Comparison of ENCODE assay signal across 17 mouse cellular contexts in the genomic region with DNA sequence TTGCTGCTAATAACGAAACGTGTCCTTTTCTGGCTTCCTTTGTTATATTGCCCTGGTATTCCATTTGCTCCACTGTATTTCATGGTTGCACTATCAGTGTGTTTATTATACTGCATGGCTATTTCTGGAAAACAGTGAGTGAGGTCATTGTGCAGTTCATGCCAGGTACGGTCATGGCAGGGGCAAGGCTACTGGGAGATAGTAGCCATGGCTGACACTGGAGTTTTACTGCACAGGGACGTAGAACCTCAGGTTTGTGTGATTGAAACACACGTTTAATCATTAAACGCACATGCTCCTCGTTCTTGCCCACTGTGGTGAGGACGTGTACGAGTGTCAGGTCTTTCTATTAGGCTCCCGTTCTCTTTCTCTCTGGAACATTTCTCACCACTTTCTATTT.
DNase-seq lines count a peak whose midpoint lies in the region; ATAC-seq and TF ChIP-seq lines count a peak whose summit lies in the region.
"Had no signal": no experiment of that assay in that cellular context is flagged by ENCODE, and none has a peak within 500 bp of the region (broad histone marks: within the 10 kb centered on the region; RNA-seq: fewer than 3 reads in every experiment).

No protein-coding gene starts in this region.

- no peak for TF ChIP-seq CTCF in stomach, postnatal 0 days (IDR thresholded peaks at IDR 0.05; ENCODE audit: low read depth)
- TF ChIP-seq CTCF in left cerebral cortex, adult 2 months (IDR thresholded peaks at IDR 0.05): no peak

- H3K27ac ChIP-seq in midbrain, embryonic 13.5 days: 0 out of 2 replicates have a peak overlapping the region, but pooled peaks have one; percentile 36
- H3K27ac ChIP-seq in midbrain, embryonic 15.5 days: no peak overlapping the region
- H3K27ac ChIP-seq in stomach, postnatal 0 days (replicated peaks): no peak overlapping the region
- H3K27ac ChIP-seq in left cerebral cortex, adult 2 months: no peak overlapping the region
- H3K27ac ChIP-seq: embryonic facial prominence, embryonic 15.5 days; hindbrain, embryonic 10.5 days; limb, embryonic 15.5 days; neural tube, embryonic 12.5 days had no signal

- 0 out of 2 replicates have a peak, but pooled peaks cover 3% of the 10 kb centered on the region for H3K36me3 ChIP-seq in midbrain, embryonic 13.5 days
- no peaks in the 10 kb centered on the region for H3K36me3 ChIP-seq in midbrain, embryonic 15.5 days (replicated peaks)
- H3K36me3 ChIP-seq in stomach, postnatal 0 days (ENCODE audit: control insufficient read depth, insufficient read depth, low read length): no peaks in the 10 kb centered on the region
- H3K36me3 ChIP-seq: embryonic facial prominence, embryonic 15.5 days; limb, embryonic 15.5 days had no signal

- H3K27me3 ChIP-seq in midbrain, embryonic 13.5 days: peaks cover 11% of the 10 kb centered on the region
- no peaks in the 10 kb centered on the region for H3K27me3 ChIP-seq in midbrain, embryonic 15.5 days (replicated peaks)
- H3K27me3 ChIP-seq in stomach, postnatal 0 days (ENCODE audit: control insufficient read depth, insufficient read depth, low read length): no peaks in the 10 kb centered on the region
- H3K27me3 ChIP-seq: embryonic facial prominence, embryonic 15.5 days; limb, embryonic 15.5 days; neural tube, embryonic 12.5 days had no signal

- no peak overlapping the region for H3K9ac ChIP-seq in midbrain, embryonic 13.5 days (replicated peaks)
- no peak overlapping the region for H3K9ac ChIP-seq in midbrain, embryonic 15.5 days
- no peak overlapping the region for H3K9ac ChIP-seq in stomach, postnatal 0 days (ENCODE audit: low read length)
- H3K9ac ChIP-seq: embryonic facial prominence, embryonic 15.5 days; limb, embryonic 15.5 days; neural tube, embryonic 12.5 days had no signal

- no peak for TF ChIP-seq EP300 in stomach, postnatal 0 days (optimal IDR thresholded peaks at IDR 0.05)

- peaks cover 2% of the 10 kb centered on the region; the same call in 1 of the 2 replicates for H3K9me3 ChIP-seq in midbrain, embryonic 13.5 days
- peaks cover 2% of the 10 kb centered on the region; the same call in 1 of the 2 replicates for H3K9me3 ChIP-seq in midbrain, embryonic 15.5 days
- H3K9me3 ChIP-seq in stomach, postnatal 0 days (ENCODE audit: control insufficient read depth, low read length): no peaks in the 10 kb centered on the region
- H3K9me3 ChIP-seq: embryonic facial prominence, embryonic 15.5 days; limb, embryonic 15.5 days; neural tube, embryonic 12.5 days had no signal

- no peak overlapping the region for H3K4me2 ChIP-seq in midbrain, embryonic 13.5 days (replicated peaks)
- H3K4me2 ChIP-seq in midbrain, embryonic 15.5 days: no peak overlapping the region
- no peak overlapping the region for H3K4me2 ChIP-seq in stomach, postnatal 0 days (replicated peaks; ENCODE audit: low read depth)
- H3K4me2 ChIP-seq: embryonic facial prominence, embryonic 15.5 days; limb, embryonic 15.5 days; neural tube, embryonic 12.5 days had no signal

- no peak for ATAC-seq in midbrain, embryonic 13.5 days
- ATAC-seq in midbrain, embryonic 15.5 days (replicated peaks): no peak
- 0 out of 2 replicates have a peak, but pooled peaks have one; percentile 40 for ATAC-seq in stomach, postnatal 0 days (ENCODE audit: low FRiP score, low TSS enrichment)
- ATAC-seq: inflammation-experienced regulatory T-cells, adult 6 months had no signal

- H3K4me1 ChIP-seq in midbrain, embryonic 13.5 days (replicated peaks): peaks cover 22% of the 10 kb centered on the region
- H3K4me1 ChIP-seq in midbrain, embryonic 15.5 days: peaks cover 14% of the 10 kb centered on the region
- no peaks in the 10 kb centered on the region for H3K4me1 ChIP-seq in stomach, postnatal 0 days (replicated peaks; ENCODE audit: control insufficient read depth, insufficient read depth)
- H3K4me1 ChIP-seq: embryonic facial prominence, embryonic 15.5 days had no signal

- WGBS in midbrain, embryonic 13.5 days: 84% methylated on average over 10 of the region's 10 CpGs
- 86% methylated on average over 10 of the region's 10 CpGs for WGBS in midbrain, embryonic 15.5 days
- 65% methylated on average over 10 of the region's 10 CpGs for WGBS in stomach, postnatal 0 days

- peak; percentile 59 to 64 for DNase-seq in heart, adult 18-20 months
- DNase-seq in heart, postnatal 25 days (ENCODE audit: low spot score): no peak
- DNase-seq in heart, postnatal 10 days: peak; percentile 70 to 73
- DNase-seq in stomach, postnatal 0 days (ENCODE audit: low spot score): no peak
- DNase-seq in left cerebral cortex, adult 2 months (ENCODE audit: extremely low spot score in 1 of 2, low spot score in 2 of 2): no peak
- no peak for DNase-seq in kidney, postnatal 10 days
- DNase-seq: B cell, adult 2 months; gastrocnemius, postnatal 14 days; kidney, postnatal 25 days; spleen, adult 18-20 months had no signal

- no peak overlapping the region for H3K4me3 ChIP-seq in midbrain, embryonic 13.5 days (replicated peaks)
- no peak overlapping the region for H3K4me3 ChIP-seq in midbrain, embryonic 15.5 days
- H3K4me3 ChIP-seq in stomach, postnatal 0 days (ENCODE audit: low read depth, low read length): no peak overlapping the region
- H3K4me3 ChIP-seq in left cerebral cortex, adult 2 months: no peak overlapping the region
- H3K4me3 ChIP-seq: embryonic facial prominence, embryonic 15.5 days; hindbrain, embryonic 10.5 days; limb, embryonic 15.5 days; neural tube, embryonic 12.5 days had no signal

- intact Hi-C loops in heart, postnatal 25 days (cut with DNase I): no loop called here
- intact Hi-C loops in heart, postnatal 10 days (cut with DNase I): no loop called here
- intact Hi-C loops in left cerebral cortex, adult 2 months (cut with DNase I): no loop called here

Comparison
In these comparisons a context has a peak if more than half of its experiments do, and no peak if none do; other contexts are left out.
1. DNase-seq: peak in heart, adult 18-20 months (2 of 2) and heart, postnatal 10 days (2 of 2); none in heart, postnatal 25 days (single experiment), stomach, postnatal 0 days (single experiment), left cerebral cortex, adult 2 months (0 of 2) and kidney, postnatal 10 days (single experiment).